Mouse (Mus musculus) forebrain, embryonic 10.5 days (tissue): ENCODE measurements around the gene Ap1m1. TPM values are rescaled to one million over a fixed set of nuclear protein-coding genes. Genes with fewer than 3 reads are reported as not detected.

ENCODE experiments used
- DNase-seq: peaks from one replicate; pipeline ENCODE4 v3.0.0-alpha.2; 2017; ENCODE audit warnings: low spot score; ENCODE audit errors: extremely low spot score
- H3K27ac ChIP-seq: fragments of 300-500 bp; sonication (generic); 2 replicates; pipeline ENCODE4 v1.5.1; 2016; ENCODE audit warnings: mild to moderate bottlenecking
- H3K27me3 ChIP-seq: fragments of 300-500 bp; sonication (generic); 2 replicates; pipeline ENCODE4 v1.6.1; 2016; ENCODE audit warnings: mild to moderate bottlenecking; ENCODE audit not compliant: poor library complexity, severe bottlenecking
- H3K36me3 ChIP-seq: fragments of 300-500 bp; sonication (generic); replicated peaks from 2 replicates; pipeline ENCODE4 v1.6.1; 2016; ENCODE audit warnings: mild to moderate bottlenecking, moderate library complexity
- H3K4me1 ChIP-seq: fragments of 300-500 bp; sonication (generic); 2 replicates; pipeline ENCODE4 v1.6.1; 2016
- H3K4me3 ChIP-seq: fragments of 300-500 bp; sonication (generic); 2 replicates; pipeline ENCODE4 v1.5.1; 2016; ENCODE audit warnings: mild to moderate bottlenecking, moderate library complexity
- H3K9me3 ChIP-seq: fragments of 300-500 bp; sonication (generic); 2 replicates; pipeline ENCODE4 v1.6.1; 2016; ENCODE audit warnings: mild to moderate bottlenecking, moderate library complexity
- WGBS: fragments of 180-500 bp; shearing (Covaris S2); methylation state at CpG from one replicate; pipeline ENCODE4 v1.1.7; 2016; 5-methylcytosine and 5-hydroxymethylcytosine counted together
- polyA plus RNA-seq: library from polyadenylated mRNA; unstranded; fragments of >200 nt; fragmentation: Nextera tagmentation; extraction: Ambion mirVana; gene quantifications from 2 replicates; pipeline ENCODE4 v1.2.1, GENCODE M21; 2016

The Ap1m1 gene
- polyA plus RNA-seq, 1 experiment from 2014 or later = 183 TPM

- Histone ChIP-seq H3K36me3 (no peaks in the 10 kb centered on the region), H3K27ac (no peak overlapping the region), H3K27me3 (no peaks in the 10 kb centered on the region), H3K9me3 (no peaks in the 10 kb centered on the region), H3K4me1 (0 out of 2 replicates have a peak, but pooled peaks cover 3% of the 10 kb centered on the region), H3K4me3 (no peak overlapping the region)
- 82% methylated on average over 3 of the region's 3 CpGs for WGBS
- no peak for DNase-seq
Measured at GRCm38 (mm10) chr8:72277244-72277643, 37.4 kb downstream of the Ap1m1 start.

GRCm38 (mm10) chr8:72279151-72279550 is 39.3 kb downstream of the Ap1m1 start:
- WGBS = 80% methylated on average over 7 of the region's 7 CpGs
- Histone ChIP-seq H3K27ac (no peak overlapping the region), H3K9me3 (no peaks in the 10 kb centered on the region), H3K4me3 (no peak overlapping the region), H3K27me3 (no peaks in the 10 kb centered on the region), H3K4me1 (0 out of 2 replicates have a peak, but pooled peaks cover 3% of the 10 kb centered on the region), H3K36me3 (no peaks in the 10 kb centered on the region)
- DNase-seq = no peak

DNA sequence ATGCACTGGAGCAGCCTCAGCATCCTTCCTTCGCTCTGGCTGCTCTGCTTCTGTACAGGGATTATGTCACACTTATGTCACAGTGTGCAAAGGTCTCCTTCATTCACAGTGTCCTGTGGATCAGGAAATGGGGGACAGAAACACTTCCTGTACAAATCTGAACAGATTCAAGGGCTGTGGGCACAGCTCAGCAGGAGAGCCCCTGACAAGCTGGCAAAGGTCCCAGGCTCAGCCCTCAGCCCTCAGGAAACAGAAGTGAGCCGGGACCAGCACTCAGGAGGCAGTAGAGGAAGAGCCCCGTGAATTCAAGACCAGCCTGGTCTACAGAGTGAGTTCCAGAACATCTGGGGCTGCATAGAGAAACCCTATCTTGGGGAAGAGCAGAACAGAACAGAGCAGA is 41.8 kb downstream of the Ap1m1 start:
- WGBS = 49% methylated on average over 3 of the region's 3 CpGs
- 0 out of 2 replicates have a peak, but pooled peaks cover 3% of the 10 kb centered on the region for H3K4me1 ChIP-seq
- DNase-seq = no peak
- no peaks in the 10 kb centered on the region for H3K27me3 ChIP-seq
- no peak overlapping the region for H3K4me3 ChIP-seq
- no peaks in the 10 kb centered on the region for H3K36me3 ChIP-seq
- no peak overlapping the region for H3K27ac ChIP-seq
- no peaks in the 10 kb centered on the region for H3K9me3 ChIP-seq

- H3K36me3 ChIP-seq = no peaks in the 10 kb centered on the region
- no peak overlapping the region for H3K4me3 ChIP-seq
- no peak overlapping the region for H3K27ac ChIP-seq
- H3K9me3 ChIP-seq = no peaks in the 10 kb centered on the region
- H3K27me3 ChIP-seq = no peaks in the 10 kb centered on the region
- H3K4me1 ChIP-seq = 0 out of 2 replicates have a peak, but pooled peaks cover 3% of the 10 kb centered on the region
- no peak for DNase-seq
- 85% methylated on average over 4 of the region's 4 CpGs for WGBS
Measured at GRCm38 (mm10) chr8:72285285-72285684, 45.5 kb downstream of the Ap1m1 start.

DNA sequence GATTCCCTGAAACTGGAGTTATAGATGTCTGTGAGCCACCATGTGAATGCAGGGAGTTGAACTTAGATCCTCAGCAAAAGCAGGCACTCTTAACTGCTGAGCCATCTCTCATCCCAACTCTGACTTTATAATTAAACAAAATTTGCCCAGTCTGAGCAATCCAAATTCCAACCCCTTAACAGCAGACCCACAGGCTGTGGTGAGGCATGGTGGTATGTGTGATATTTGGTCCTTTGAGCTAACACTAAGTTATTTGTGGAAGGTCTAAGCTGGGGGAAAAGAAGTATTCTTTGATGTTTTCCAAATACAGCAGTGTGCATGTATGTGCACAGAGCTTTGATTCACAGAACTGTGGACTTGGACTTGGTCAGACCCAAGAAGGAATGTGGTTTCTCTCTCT is 49.2 kb downstream of the Ap1m1 start:
- H3K4me3 ChIP-seq = no peak overlapping the region
- no peaks in the 10 kb centered on the region for H3K27me3 ChIP-seq
- no peak overlapping the region for H3K27ac ChIP-seq
- no peaks in the 10 kb centered on the region for H3K36me3 ChIP-seq
- H3K9me3 ChIP-seq = no peaks in the 10 kb centered on the region
- no peaks in the 10 kb centered on the region for H3K4me1 ChIP-seq
- DNase-seq = no peak

GRCm38 (mm10) chr8:72291104-72291503 is 51.3 kb downstream of the Ap1m1 start:
- H3K36me3 ChIP-seq = no peaks in the 10 kb centered on the region
- no peak for DNase-seq
- no peak overlapping the region for H3K4me3 ChIP-seq
- no peaks in the 10 kb centered on the region for H3K9me3 ChIP-seq
- H3K27ac ChIP-seq = no peak overlapping the region
- 76% methylated on average over 2 of the region's 2 CpGs for WGBS
- no peaks in the 10 kb centered on the region for H3K27me3 ChIP-seq
- no peaks in the 10 kb centered on the region for H3K4me1 ChIP-seq

DNA sequence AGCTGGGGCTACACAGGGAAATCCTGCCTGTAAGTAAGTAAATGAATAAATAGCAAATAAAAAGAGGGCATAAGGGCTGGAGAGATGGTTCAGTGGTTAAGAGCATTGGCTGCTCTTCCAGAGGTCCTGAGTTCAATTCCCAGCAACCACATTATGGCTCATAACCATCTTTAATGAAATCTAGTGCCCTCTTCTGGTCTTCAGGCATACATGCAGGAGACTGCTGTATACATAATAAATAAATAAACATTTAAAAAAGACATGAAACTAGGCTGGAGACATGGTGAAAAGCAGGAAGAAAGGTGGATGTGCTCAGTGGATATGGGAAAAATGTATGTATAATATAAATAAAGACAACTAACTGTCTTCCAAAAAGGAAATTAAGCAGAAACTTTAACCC is 53.5 kb downstream of the Ap1m1 start:
- no peaks in the 10 kb centered on the region for H3K4me1 ChIP-seq
- H3K36me3 ChIP-seq = no peaks in the 10 kb centered on the region
- H3K27ac ChIP-seq = no peak overlapping the region
- no peaks in the 10 kb centered on the region for H3K27me3 ChIP-seq
- no peaks in the 10 kb centered on the region for H3K9me3 ChIP-seq
- H3K4me3 ChIP-seq = no peak overlapping the region
- no peak for DNase-seq

DNA sequence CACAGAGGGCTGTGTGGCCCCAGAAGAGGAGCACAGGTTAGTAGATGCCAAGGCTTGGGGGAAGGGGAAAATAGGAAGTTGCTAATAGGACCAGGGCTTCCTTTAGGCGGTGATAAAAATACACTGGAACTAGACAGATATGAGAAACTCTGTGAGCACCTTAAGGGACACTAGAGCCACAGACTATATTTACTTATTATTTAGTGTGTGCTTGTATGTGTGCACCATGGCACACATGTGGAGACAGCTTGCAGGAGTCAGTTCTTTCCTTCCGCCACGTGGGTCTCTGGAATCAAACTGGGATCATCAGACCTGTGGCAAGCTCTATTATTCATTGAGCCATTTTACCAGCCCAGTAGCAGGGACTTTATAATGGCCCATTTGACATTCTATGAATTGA is 55.3 kb downstream of the Ap1m1 start:
- H3K27ac ChIP-seq = 0 out of 2 replicates have a peak overlapping the region, but pooled peaks have one; percentile 40
- H3K9me3 ChIP-seq = no peaks in the 10 kb centered on the region
- H3K27me3 ChIP-seq = no peaks in the 10 kb centered on the region
- DNase-seq = no peak
- no peaks in the 10 kb centered on the region for H3K36me3 ChIP-seq
- no peaks in the 10 kb centered on the region for H3K4me1 ChIP-seq
- H3K4me3 ChIP-seq = no peak overlapping the region
- WGBS = 80% methylated on average over 3 of the region's 3 CpGs

DNA sequence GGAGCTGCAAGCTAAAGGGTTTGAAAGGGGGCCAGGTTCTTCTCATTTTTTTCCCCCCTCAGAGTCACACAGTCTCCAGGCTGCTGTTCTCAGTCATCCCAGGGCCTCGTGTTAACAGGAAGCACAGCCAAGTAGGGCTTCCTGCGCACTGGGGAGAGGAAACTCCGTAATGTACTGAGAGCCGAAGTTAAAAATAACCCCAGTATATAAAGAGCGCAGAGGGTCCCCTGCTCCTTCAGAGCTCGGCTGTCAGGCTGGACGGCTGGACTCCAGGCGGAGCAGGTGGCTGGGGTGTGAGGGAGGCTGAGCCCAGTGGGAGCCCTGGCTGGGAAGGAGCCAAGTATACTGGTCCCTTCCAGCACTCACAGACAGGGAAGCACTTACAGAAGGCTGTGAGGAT is 55.9 kb downstream of the Ap1m1 start:
- H3K4me3 ChIP-seq = no peak overlapping the region

DNA sequence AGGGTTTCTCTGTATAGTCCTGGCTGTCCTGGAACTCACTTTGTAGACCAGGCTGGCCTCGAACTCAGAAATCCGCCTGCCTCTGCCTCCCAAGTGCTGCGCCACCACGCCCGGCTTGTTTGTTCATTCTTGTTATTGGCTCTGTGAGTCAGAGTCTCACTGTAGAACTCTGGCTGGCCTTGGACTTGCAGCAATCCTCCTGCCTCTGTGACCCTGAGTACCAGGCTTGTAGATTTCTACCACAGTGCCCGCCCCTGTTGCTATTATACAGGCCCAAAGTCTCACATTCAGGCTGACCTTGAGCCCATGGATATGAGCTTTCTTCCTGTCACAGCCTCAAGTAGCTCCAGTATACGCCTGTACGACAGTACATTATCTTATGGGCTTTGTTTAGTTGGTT is 56.7 kb downstream of the Ap1m1 start:
- H3K4me1 ChIP-seq = no peaks in the 10 kb centered on the region
- H3K27me3 ChIP-seq = no peaks in the 10 kb centered on the region
- no peak for DNase-seq
- H3K36me3 ChIP-seq = no peaks in the 10 kb centered on the region
- no peak overlapping the region for H3K27ac ChIP-seq
- WGBS = 93% methylated on average over 8 of the region's 8 CpGs
- H3K4me3 ChIP-seq = no peak overlapping the region
- no peaks in the 10 kb centered on the region for H3K9me3 ChIP-seq

More for the DNA sequence above, 55.9 kb downstream of the Ap1m1 start:
- Histone ChIP-seq H3K36me3 (no peaks in the 10 kb centered on the region), H3K4me1 (no peaks in the 10 kb centered on the region), H3K27ac (0 out of 2 replicates have a peak overlapping the region, but pooled peaks have one; percentile 40), H3K27me3 (no peaks in the 10 kb centered on the region), H3K9me3 (no peaks in the 10 kb centered on the region)
- DNase-seq = no peak
- WGBS = 75% methylated on average over 8 of the region's 8 CpGs

- DNase-seq = no peak
- Histone ChIP-seq H3K36me3 (no peaks in the 10 kb centered on the region), H3K9me3 (no peaks in the 10 kb centered on the region), H3K27ac (no peak overlapping the region), H3K4me1 (no peaks in the 10 kb centered on the region), H3K27me3 (no peaks in the 10 kb centered on the region), H3K4me3 (no peak overlapping the region)
- WGBS = 88% methylated on average over 1 of the region's 1 CpGs
Measured at GRCm38 (mm10) chr8:72298928-72299327, 59.1 kb downstream of the Ap1m1 start.

- Histone ChIP-seq H3K36me3 (no peaks in the 10 kb centered on the region), H3K4me1 (no peaks in the 10 kb centered on the region), H3K9me3 (no peaks in the 10 kb centered on the region), H3K27ac (no peak overlapping the region), H3K27me3 (no peaks in the 10 kb centered on the region), H3K4me3 (no peak overlapping the region)
- no peak for DNase-seq
- WGBS = 77% methylated on average over 9 of the region's 9 CpGs
Measured at GRCm38 (mm10) chr8:72300654-72301400, 61.0 kb downstream of the Ap1m1 start.

DNA sequence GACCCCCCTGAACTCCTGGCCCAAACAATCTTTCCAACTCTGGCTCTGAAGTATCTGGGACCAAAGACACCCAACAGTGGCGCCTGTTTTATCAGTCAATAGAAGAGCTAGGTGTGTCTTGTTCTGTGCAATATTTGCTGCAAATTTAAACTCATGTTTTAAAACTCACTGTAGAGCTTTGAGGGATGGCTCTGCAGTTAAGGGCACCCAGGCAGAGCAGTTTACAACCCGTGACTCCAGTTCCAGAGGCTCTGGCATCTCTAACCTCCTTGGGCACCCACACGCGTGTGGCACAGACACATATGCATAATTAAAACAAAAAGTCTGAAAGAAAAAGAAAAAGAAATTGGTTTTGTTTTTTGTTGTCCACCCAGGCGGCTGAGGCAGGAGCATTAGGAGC is 61.7 kb downstream of the Ap1m1 start:
- Histone ChIP-seq H3K36me3 (no peaks in the 10 kb centered on the region), H3K4me1 (no peaks in the 10 kb centered on the region), H3K4me3 (no peak overlapping the region), H3K27me3 (no peaks in the 10 kb centered on the region), H3K9me3 (no peaks in the 10 kb centered on the region), H3K27ac (no peak overlapping the region)
- no peak for DNase-seq
- WGBS = 81% methylated on average over 5 of the region's 5 CpGs
